Mouse (Mus musculus): ENCODE measurements around the gene Gm10053.

The Gm10053 gene

GRCm38 (mm10) chr19:24899578-24900544 is 24.4 kb downstream of the Gm10053 start:
- DNase-seq (ENCODE audit: low spot score in 2 of 2): no peak

- DNase-seq (ENCODE audit: low spot score in 2 of 2): no peak
These were observed 25.2 kb downstream of the Gm10053 start, which contains the start of gene Foxd4 for GRCm38 (mm10) chr19:24900581-24901220. Foxd4 (minus strand) TSS chr19:24901197.

DNA sequence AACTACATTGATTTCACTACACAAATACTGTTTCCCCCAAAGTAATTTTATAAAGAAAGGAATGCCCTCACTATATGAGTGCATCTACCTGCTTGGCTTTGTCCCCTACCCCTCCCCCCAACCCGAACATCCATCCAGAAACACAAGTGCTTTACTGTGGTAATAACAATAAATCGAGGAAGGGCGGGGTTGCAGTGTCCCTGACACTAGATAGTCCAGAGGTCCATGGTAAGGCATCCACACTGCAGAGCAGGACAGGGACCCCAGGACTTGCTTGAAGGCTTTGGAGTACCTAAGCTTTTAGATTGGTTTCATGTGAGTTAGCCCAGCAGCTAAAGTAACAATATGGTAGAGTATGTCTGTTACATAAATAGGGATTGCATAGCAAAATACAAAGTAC is 26.2 kb downstream of the Gm10053 start:
- DNase-seq (ENCODE audit: low spot score in 2 of 2): no peak

- DNase-seq (ENCODE audit: low spot score in 2 of 2): no peak
These were observed 26.8 kb downstream of the Gm10053 start for GRCm38 (mm10) chr19:24902256-24902655.

GRCm38 (mm10) chr19:24902821-24903220 is 27.3 kb downstream of the Gm10053 start:
- no peak for DNase-seq (ENCODE audit: low spot score in 2 of 2)

DNA sequence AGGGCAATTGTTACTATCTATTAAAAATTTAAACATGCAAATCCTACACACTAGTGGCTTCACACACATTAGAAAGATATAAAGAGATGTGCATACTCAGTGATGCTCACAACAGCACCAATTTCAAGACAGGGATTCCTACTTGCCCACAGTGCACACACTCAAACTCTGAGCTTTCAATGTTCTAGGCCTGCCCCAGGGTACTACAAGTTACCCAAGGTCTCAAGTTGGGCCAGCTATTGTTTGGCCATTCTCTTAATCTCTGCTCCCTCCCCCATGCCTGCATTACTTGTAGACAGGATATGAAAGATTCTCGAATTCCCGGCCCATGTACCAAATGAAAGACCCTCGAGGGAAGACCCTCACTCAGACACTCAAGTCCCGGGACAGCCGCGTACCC is 32.2 kb downstream of the Gm10053 start:
- no peak for DNase-seq (ENCODE audit: low spot score in 2 of 2)

- DNase-seq (ENCODE audit: low spot score in 2 of 2): no peak
These were observed 33.1 kb downstream of the Gm10053 start for GRCm38 (mm10) chr19:24908385-24909155.

- DNase-seq (ENCODE audit: low spot score in 2 of 2): no peak
These were observed 45.4 kb downstream of the Gm10053 start for GRCm38 (mm10) chr19:24920866-24921265.
